Mouse (Mus musculus) megakaryocyte-erythroid progenitor cell, adult 5-6 weeks (primary cell): ENCODE results near the gene Kctd17. TPM values are rescaled to one million over a fixed set of nuclear protein-coding genes. Genes with fewer than 3 reads are reported as not detected.
A peak's percentile ranks its signal among the peaks of the same experiment; 100 is the strongest.

Source experiments
- ATAC-seq: replicated peaks from 2 replicates; pipeline ENCODE4 v1.8.0; 2016; ENCODE audit warnings: mild to moderate bottlenecking, inconsistent platforms; ENCODE audit not compliant: severe bottlenecking, poor library complexity, low FRiP score, low TSS enrichment
- total RNA-seq, 2 experiments: library from RNA; stranded (forward) in 1 of 2; stranded (reverse) in 1 of 2; fragments of 200-1000, 215-1000 nt in 1 of 2; fragments of >200 nt in 1 of 2; fragmentation: Nextera tagmentation in 1 of 2; gene quantifications; 2 replicates each; pipeline ENCODE4 v1.2.3; 2014 to 2017

The Kctd17 gene
- total RNA-seq, 2 experiments from 2014 or later, result not detected

GRCm38 (mm10) chr15:78438973-78439372, 10.6 kb downstream of the Kctd17 start:
- no peak for ATAC-seq

DNA sequence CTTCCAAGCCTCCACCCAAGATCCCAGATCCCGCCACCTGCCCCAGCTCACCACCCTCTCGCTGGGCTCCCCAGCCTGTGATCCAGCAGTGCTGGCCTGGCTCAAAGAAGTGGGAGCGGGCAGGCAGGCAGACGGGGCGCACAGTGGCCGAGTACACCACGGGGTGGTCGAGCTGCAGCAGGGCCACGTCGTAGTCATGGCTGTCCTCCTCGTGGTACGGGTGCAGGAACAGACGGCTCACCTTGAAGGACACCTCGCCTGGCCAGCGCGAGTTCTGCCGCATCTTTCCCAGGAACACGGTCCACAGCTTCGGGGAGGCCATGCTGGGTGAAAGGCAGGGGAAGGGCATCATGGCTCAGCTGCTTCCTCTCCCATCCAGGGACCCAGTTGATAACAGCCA, 13.9 kb downstream of the Kctd17 start:
- ATAC-seq, result no peak

DNA sequence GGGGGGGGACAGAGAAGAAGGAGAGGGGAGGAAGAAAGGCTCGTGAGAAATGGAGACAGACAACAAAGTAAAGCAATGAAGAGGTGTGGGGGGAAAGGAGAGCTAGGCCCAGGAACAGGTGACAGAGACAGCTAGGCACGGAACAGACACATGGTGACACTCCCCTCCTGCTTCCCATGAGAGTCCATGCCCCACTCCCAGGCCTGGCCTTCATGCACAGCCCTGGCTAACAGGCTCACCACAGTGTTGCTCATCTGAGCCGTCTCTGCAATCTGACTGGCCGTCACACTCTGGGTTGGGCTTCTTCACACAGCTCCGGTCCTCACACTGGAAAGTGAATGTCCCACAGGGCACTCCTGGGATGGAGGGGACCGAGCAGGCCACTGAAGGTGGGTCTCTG, 15.5 kb downstream of the Kctd17 start:
- no peak for ATAC-seq

GRCm38 (mm10) chr15:78447121-78447520, 18.8 kb downstream of the Kctd17 start:
- ATAC-seq, result no peak

DNA sequence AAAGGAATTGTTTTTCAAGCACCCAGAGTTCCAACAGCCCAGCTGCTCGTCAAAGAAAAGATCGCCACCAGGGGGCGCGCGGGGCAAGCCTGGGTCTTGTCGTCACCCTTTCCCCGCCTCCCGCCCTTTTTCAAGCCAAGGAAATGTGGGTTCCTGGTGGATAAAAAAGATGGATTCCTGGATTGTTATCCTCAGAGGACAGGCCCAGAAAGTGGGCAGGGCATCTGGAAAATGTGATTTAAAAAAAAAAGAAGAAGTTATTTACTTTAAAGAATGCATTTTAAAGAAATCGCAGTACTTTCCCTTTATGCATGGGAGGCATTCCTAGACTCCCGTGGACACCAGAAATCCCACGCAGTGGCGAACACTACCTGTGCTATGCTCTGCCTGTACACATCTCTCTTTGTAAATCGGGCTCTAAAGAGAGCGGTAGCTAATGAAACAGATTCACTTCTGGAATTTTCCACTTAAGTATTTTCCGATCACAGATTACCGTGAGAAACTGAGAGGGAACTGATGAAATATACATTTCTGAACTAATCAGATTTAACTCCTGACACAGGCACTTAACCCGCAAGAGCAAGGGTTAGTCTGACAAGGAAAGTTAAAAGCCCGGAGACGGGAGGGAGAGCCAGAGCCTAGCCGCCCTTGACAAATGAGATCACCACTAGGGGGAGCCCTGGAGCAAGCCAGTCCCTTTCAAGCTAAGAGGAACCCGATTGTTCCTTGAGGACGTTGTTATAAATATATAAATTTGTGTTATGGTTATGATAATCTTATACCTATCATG, 19.6 kb downstream of the Kctd17 start:
- ATAC-seq, result peak; percentile 64

DNA sequence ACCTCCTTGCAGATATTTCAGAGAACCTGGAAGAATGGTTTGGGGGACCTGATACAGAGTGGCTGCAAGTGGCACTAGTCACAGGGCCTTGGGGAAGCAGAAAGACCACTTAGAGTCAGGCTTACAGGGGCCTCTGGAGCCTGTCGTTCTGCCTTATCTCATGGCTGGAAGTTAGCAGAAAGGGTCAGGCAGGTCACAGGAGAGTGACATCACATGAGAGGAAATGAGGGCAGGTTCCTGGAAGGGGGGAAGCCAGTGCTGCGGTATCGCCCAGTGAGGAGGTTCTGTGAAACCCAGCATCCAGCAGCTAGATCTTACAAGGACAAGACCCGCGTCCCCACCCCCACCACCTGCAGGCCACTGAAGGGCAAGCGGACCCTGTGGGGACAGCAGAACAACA, 20.8 kb downstream of the Kctd17 start:
- ATAC-seq, result no peak

- ATAC-seq, result no peak
Observed at GRCm38 (mm10) chr15:78449694-78450418, 21.5 kb downstream of the Kctd17 start.

DNA sequence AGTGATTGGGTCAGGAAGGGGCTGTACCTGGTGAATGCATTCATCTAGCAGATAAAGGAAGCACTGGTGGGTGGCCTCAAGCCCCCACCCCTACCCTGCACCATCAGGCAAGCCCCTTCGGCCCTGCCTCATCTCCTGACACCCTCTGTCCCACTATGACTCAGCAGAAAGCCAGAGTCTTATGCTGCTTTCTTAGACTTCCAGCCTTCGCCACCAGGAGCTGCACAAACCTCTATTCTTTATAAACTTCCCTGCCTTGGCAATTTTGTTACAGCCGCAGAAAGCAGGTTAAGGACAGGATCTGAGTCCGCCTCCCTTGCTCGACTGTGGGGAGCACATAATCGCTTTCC, 22.0 kb downstream of the Kctd17 start:
- ATAC-seq, result no peak

DNA sequence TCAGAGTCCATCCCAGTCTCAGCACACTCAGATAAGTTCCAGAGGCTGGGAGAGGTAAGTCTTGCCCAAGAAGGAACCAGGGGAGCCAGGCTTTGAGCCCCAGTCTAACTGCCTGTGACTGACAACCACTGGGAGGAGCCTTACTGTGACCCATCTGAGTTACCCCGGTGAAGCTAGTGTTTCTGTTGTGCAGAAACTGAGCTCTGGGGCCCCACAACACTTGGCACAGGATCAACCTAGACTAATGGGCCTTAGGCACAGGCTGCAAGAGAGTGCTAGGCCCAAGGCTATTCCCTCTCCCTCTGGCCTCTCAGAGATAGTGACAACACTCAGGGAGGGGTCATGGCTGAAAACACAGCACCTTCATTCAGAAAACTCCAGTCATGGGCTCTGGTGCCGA, 22.8 kb downstream of the Kctd17 start:
- ATAC-seq, result no peak

DNA sequence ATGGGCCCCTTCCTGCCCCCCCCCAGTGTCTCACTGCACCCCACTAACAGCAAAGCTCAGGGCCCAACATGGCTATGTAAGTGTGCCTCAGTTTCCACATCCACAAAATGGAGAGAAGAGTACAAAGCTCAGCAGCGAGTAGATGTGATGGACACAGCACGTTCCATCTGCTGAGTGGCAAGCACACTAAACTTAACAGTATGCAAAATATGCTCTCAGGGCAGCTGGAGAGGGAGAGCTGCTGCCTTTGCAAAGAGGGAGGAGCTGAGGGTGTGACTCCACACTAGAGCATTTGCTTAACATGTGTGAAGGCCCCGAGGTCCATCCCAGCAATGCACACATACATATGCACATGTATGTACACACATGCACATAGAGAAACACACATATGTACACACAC, 24.6 kb downstream of the Kctd17 start:
- no peak for ATAC-seq

GRCm38 (mm10) chr15:78455168-78455567, 26.8 kb downstream of the Kctd17 start:
- peak; percentile 80 for ATAC-seq

DNA sequence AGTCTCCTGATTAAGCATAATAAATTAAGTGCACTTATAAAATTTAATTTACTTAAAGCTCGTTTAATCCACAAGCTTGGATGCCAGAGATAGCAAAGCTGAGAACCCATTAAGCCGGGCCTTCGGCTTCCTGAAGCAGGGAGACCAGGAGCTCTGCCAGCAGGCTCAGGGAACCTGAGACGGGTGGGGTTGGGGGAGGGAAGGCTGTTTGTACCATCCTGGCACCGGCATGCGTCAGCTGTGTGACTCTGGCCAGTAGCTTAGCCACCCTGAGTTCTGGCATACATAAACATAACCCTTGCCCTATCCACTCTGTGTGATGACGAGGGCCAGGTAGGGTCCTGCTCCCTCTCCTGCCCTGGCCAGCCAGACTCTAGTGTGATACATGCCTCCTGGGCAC, 27.7 kb downstream of the Kctd17 start:
- no peak for ATAC-seq

DNA sequence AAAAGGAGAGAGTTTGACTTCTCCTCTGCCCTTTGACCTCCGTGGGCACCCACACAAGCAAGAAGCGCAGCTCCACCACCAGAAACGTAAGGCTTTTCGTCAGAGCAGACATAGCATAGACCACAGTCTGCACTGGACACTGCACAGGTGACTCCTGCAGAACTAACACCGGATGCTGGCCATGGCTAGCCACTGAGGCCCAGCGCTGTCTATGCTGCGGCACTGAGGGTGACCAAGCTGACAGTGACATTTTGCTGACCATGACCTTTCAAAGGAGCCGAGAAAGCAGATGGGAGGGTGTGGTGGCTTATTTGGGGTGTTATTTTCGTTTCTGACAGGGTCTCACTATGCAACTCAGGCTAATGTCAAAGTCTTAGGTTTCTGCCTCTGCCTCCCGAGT, 28.8 kb downstream of the Kctd17 start:
- ATAC-seq, result no peak

DNA sequence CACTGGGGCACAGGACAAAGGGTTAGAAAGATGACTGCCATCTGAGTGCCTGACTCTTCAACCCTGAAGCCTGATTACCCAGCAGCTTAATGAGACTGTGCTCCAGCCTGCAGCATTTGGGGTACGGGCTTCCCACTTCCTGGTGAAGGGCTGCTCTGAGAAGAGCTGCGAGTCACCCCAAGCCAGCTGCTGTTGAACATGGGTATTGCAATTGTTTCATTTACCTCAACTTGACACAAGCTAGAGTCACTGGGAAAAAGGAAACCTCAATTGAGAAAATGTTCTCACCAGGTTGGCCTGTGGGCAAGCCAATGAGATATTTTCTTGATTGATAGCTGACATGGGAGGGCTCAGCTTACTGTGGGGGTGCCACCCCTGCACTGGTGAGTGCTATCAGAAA, 34.6 kb downstream of the Kctd17 start:
- ATAC-seq, result peak; percentile 54

DNA sequence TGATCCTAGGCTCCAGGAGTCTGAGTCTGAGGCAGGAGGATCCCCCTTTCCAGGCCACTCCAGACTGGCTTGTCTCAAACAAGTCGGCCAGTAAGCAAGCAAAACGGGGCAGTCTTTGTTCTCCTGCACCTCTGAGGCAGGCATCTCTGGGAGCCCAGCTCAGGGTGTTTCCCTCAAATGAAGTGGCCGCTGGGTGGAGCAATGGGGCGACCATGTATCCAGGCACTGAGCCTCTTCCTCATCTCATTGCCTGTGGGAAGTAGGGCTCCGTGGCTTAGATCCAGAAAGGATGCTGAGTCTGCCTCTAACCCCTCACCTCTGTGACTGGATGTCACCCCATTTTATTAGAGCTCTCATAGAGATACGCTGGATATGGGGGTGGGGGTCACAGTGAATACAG, 38.4 kb downstream of the Kctd17 start:
- ATAC-seq, result no peak; the same call in 1 of the 2 replicates

DNA sequence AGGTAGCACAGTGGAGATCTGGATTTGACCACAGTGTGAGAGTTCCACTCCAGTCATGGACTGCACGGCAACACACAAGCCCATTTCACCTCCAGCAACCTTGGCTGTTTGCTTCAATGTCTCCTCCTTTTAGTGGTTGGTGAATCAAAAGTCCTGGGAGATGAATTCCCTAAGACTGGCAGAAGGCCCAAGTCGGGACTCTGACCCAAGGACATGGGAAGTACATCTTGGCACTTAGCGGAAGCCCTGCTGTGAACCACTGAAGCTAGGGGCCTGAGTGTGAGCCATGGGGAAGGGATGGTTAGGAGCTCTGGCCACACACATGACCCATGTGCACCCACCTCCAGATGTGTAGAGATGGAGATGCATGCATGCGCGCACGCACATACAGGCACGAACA, 39.2 kb downstream of the Kctd17 start:
- no peak for ATAC-seq

GRCm38 (mm10) chr15:78468379-78468937, 40.1 kb downstream of the Kctd17 start, which contains the start of gene Tmprss6:
Gene Tmprss6 (minus strand): TSS chr15:78468634.
- no peak for ATAC-seq

- no peak for ATAC-seq
Observed at GRCm38 (mm10) chr15:78470495-78471276, 42.3 kb downstream of the Kctd17 start.

GRCm38 (mm10) chr15:78471902-78472301, 43.5 kb downstream of the Kctd17 start:
- ATAC-seq, result no peak

- ATAC-seq, result no peak
Observed at GRCm38 (mm10) chr15:78473442-78473841, 45.1 kb downstream of the Kctd17 start.
